Mouse (Mus musculus) B cell, adult 2 months (primary cell): ENCODE data around the gene Farp1.

Experiments used
- DNase-seq, 2 experiments: peaks; one replicate each; pipeline ENCODE4 v3.0.0; 2022

The Farp1 gene

GRCm38 (mm10) chr14:121058481-121058880, 23.5 kb downstream of the Farp1 start:
- DNase-seq, result no peak

DNA sequence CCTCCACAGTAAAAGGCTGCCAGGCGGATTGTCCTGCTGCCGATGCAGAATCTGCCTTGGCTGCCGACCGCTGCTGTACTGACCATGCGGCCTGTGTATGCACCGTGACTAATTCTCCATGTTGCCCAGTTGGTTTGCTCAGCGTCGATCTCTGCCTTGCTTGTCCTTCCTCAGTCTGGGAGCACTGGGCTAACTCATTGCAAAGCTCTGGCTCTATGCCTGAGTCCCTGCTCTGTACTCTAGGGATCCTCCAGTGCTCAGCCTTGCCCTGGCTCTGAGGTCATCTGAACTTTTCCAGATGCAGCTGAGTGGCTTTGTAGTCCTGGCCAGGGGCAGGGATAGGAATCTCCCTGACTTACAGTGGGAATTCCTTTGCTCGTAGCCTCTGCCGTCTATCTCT, 24.3 kb downstream of the Farp1 start:
- no peak for DNase-seq

DNA sequence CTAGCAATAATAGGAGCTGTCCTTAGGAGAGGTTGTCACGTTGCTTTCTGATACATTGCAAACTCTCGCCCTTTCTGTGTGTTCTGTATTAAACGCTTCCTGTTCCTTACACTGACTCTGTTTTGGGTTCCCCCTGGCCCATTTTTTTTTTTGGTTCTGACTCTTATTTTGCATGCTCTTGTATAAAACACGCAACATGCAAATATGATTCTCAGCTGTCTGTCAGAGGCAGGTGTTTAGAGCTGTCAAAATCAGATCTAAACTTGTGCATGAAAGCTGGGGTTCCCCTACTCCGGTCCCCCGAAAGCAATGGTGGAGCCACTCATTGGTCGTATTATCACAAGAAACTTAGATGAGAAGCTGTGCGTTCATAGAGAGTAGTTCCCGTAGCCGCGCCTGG, 25.5 kb downstream of the Farp1 start:
- DNase-seq, result no peak

DNA sequence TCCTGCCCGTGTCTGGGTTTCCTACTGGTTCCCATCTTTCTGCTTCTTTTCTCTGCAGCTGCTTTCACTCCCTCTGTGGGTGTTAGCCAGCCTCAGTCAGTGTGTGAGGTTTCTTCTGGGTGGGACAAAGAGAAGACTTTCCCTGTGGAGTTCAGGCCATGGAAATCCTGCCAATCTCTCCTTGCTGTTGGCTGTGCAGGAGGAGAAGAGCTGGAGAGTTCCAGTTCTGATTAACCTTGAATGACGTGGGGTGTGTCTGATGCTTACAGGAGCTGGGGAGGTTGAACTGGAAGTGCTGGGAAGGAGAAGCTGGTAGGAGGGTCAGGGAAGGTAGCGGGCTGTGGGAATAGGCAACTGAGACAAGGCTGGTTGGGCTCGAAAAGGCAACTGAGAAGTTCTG, 26.7 kb downstream of the Farp1 start:
- DNase-seq, result no peak

DNA sequence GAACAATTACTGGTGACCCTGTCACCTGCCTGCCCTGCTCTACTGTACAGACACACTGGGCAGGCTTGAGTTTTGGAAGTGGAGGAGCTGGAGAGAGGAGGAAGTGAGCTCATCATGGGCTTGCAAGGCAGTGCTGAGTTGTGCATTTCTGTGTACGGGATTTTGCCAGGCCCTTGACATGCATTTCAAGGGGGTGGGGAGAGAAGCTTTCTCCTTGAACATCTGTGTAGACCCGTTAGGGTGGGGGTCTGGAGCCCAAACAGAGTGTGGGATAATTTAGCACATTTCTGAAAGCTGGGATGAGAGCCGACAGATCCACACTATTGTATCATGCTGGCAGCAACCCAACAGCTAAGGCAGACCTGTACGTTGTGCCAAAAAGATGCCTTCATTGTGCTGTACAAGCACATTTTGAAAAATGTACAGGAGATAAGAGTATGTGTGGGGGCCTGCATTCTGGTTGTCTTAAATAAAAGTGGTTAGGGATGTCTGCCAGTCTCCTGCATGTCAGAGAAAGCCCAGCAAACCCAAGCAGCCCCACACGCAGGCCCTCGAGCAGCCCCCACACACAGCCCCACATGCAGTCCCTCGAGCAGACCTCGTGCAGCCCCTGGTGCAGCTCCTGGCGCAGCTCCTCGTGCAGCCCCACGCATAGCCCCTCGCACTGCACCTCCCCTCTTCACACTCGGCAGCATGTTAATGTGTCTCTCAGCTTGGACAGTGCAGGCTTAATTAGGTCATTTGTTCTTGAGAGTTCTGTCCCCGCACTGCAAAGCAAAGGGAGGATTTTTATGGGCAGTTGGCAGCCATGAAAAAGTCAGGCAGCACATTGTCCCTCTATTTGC, 27.5 kb downstream of the Farp1 start:
- no peak for DNase-seq

DNA sequence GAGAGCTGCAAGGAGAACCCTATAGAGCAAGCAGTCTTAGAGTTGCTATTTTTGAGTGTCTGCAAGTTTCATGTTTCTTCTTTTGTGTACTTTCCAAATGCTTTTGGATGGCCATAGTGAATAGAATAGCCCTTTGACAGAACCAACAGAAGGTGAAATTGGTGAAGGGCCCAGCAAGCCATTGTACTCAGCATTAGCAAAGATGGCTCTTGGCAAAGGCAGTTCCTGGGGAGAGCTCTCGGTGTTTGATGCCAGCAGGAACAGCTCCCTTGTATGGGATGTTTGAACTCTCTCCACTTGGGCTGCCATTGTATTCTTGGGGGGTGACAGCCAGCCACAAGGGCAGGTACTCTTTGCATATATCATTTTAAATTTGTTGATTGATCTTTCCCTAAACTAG, 29.7 kb downstream of the Farp1 start:
- no peak for DNase-seq

- DNase-seq, result no peak
These were observed 38.3 kb downstream of the Farp1 start for GRCm38 (mm10) chr14:121073093-121073866.

GRCm38 (mm10) chr14:121074197-121074734, 39.3 kb downstream of the Farp1 start:
- no peak for DNase-seq

DNA sequence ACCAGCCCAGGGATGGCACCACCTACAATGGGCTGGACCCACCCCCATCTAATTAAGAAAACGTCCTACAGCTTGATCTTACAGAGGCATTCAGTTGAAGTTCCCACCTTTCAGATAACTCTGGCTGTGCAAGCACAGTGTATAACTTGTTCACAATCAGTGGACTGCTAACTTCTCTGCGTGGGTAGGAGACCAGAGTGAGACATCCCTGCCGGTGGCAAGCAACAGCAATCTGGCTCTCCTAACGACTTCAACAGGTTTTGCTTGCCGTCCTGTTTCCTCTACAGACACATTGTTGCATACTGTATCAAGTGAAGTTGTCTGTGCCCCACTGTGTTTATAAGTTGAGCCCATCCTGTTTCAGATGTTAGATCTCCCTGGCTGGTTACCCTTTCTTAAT, 45.7 kb downstream of the Farp1 start:
- no peak for DNase-seq

- no peak for DNase-seq
These were observed 47.3 kb downstream of the Farp1 start for GRCm38 (mm10) chr14:121082341-121082740.

DNA sequence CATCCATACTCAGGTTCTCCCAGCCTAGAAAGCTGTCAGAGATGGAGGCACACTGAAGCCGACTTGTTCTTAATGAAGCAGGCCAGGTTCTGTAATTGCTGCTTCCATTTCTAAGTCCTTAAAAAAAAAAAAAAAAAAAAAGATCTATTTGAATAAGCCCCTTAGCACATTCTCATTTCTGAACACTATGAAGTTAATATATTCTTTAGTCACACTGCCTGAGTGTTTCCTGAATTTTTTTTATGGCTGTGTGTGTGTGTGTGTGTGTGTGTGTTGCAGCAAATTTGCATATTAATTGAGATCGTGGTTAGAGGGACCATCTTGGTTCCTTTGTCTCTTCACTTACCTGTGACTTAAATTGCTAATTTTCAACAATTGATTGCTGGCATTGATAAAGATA, 47.8 kb downstream of the Farp1 start:
- no peak for DNase-seq

DNA sequence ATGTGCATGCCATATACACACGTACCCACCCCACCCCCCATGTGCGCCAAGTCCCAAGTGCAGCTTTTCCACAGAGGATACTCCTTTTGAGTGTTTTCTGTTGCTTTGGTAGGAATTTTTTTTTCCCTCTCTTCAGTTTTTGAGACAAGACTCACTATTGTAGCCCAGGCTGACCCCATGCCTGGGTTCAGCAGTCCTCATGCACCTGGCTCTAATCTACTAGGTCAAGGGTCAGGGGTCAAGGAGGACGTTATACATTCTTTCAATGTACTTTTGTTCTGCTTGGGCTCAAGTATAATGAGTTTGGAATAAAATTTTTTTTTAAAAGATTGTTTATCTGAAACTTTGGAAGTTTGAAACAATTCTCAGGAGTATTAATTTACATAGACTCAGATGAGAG, 48.4 kb downstream of the Farp1 start:
- no peak for DNase-seq

GRCm38 (mm10) chr14:121092517-121092916, 57.5 kb downstream of the Farp1 start:
- DNase-seq, result no peak

GRCm38 (mm10) chr14:121093860-121094259, 58.9 kb downstream of the Farp1 start:
- no peak for DNase-seq

DNA sequence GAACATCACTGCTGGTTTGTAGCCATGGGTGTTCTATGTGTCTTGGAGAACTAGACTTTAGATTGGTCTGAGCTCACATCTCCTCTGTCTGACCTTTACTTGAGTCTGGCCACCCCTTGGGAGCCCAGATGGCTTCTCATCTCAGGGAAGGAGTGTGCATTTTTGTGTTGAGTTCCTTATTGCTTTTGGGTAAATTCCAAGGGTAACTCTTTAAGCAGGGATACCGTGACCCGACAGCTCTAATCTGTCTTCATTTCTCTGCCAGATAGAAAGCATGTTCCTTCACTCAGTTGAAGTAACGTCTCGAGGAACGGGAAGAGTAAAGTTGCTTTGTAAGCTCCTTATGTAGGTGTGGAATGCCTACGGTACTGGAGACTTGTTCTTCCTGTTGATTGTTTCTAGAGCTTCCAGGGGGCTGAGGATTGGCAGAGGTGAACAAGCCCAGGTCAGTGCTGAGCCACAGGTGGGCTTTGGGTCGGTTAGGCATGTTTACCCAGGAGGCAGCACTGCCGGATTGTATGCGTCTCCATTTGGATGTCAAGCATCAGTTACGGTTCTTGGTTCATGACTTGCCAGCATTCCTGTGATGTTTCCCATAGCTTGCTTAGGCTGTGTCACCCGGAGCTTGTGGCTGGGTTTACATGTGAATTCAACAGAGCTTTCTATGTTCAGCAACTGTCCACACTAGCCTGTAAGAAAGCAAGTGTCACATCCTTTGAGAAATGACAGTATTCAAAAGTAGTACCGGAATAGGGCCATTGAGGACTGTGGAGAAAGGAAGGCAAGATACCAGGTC, 62.8 kb downstream of the Farp1 start:
- DNase-seq, result no peak

- DNase-seq, result no peak
These were observed 64.1 kb downstream of the Farp1 start for GRCm38 (mm10) chr14:121099120-121099519.

- no peak for DNase-seq
These were observed 64.9 kb downstream of the Farp1 start for GRCm38 (mm10) chr14:121099876-121100275.

DNA sequence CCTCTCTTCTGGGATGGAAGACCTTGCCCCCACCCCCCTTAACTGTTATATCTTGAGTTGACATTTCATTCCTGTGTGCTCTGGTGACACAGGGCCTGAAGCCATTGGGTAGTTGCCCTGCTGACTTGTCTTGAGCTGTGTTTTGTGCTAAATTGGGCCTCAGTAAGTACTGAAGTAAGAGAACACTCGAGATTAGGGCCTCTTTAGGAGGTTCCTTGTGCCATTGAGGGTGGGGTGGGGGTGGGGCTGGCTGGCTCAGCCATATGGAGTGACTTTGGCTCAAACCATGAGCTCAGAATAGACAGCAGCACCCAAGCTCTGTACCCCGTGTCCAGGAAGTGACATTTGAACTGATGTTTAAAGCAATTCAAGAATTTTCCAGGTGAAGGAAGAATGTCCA, 65.8 kb downstream of the Farp1 start:
- DNase-seq, result no peak

DNA sequence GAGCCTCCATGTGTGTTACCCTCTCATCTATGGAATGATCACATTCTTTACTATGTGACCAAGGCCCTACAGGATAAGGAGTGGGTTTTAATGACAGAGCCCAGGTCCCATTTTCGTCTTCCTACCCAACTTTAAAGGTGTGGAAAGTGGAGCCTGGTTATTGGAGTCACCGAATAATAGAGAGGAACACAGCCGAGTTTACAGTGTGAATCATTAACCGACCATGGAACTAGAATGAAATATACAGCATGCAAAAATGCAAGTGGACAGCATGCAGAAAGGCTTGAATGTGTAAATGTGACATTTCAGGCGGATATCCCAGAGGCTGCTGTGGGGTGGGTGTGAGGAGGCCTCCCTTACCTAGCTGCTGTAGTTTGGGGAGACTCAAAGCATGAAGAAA, 66.5 kb downstream of the Farp1 start:
- DNase-seq, result no peak

GRCm38 (mm10) chr14:121102599-121102998, 67.6 kb downstream of the Farp1 start:
- no peak for DNase-seq

- DNase-seq, result no peak
These were observed 68.5 kb downstream of the Farp1 start for GRCm38 (mm10) chr14:121103459-121103858.

DNA sequence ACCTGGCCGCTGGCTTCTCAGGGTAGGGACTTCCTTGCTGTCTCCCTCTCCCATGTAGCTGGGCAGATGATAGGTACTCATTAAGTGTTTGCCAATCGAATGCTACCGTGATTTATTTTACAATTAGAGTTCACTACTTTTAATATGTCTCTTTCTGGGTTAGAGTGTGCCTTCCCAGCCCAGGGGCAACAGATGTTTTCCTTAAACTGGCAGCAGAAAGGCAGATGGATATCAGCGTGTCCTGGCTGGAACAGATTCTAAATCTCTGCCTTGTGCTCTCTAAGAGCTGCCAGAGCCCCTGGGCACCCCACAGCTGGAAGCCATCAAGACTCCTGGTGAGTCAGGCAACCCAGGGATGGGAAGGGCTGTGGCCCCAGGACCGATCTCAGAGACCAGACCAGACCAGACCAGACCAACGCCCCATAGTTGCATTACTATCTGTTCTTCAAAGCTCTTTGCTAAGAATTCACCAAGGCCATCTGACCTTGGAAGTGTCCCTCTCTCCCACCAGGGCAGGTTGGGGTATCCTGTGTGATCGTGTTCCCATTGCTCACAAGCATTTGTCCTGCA, 69.8 kb downstream of the Farp1 start:
- no peak for DNase-seq

- DNase-seq, result no peak
These were observed 71.9 kb downstream of the Farp1 start for GRCm38 (mm10) chr14:121106906-121107305.
